Mouse (Mus musculus): ENCODE results near the gene Art4. TPM values are rescaled to one million over a fixed set of nuclear protein-coding genes. Genes with fewer than 3 reads are reported as not detected.

The Art4 gene
- polyA plus RNA-seq, 1 experiment from 2014 or later = 5.5 TPM

GRCm38 (mm10) chr6:136848971-136849370 lies 8.6 kb downstream of the Art4 start:
- Histone ChIP-seq H3K9ac (replicated peaks; ENCODE audit: low read depth, low read length) (no peak overlapping the region), H3K36me3 (ENCODE audit: control insufficient read depth, insufficient read depth, low read length) (no peaks in the 10 kb centered on the region), H3K27ac (ENCODE audit: low read length) (no peak overlapping the region), H3K4me1 (ENCODE audit: control insufficient read depth, insufficient read depth, low read length) (0 out of 2 replicates have a peak, but pooled peaks cover 2% of the 10 kb centered on the region), H3K9me3 (ENCODE audit: control insufficient read depth, low read depth, low read length) (no peaks in the 10 kb centered on the region), H3K4me3 (ENCODE audit: low read depth, low read length) (no peak overlapping the region), H3K4me2 (replicated peaks; ENCODE audit: low read depth, low read length) (no peak overlapping the region), H3K27me3 (ENCODE audit: control insufficient read depth, insufficient read depth, low read length) (no peaks in the 10 kb centered on the region)
- WGBS = 88% methylated on average over 5 of the region's 5 CpGs
- ATAC-seq (ENCODE audit: insufficient number of reproducible peaks, insufficient read depth, low FRiP score, low read depth) = no peak

- no peak for ATAC-seq (ENCODE audit: insufficient number of reproducible peaks, insufficient read depth, low FRiP score, low read depth)
- Histone ChIP-seq H3K9me3 (ENCODE audit: control insufficient read depth, low read depth, low read length) (no peaks in the 10 kb centered on the region), H3K27ac (ENCODE audit: low read length) (no peak overlapping the region), H3K4me3 (ENCODE audit: low read depth, low read length) (no peak overlapping the region), H3K27me3 (ENCODE audit: control insufficient read depth, insufficient read depth, low read length) (no peaks in the 10 kb centered on the region), H3K4me2 (replicated peaks; ENCODE audit: low read depth, low read length) (no peak overlapping the region), H3K36me3 (ENCODE audit: control insufficient read depth, insufficient read depth, low read length) (no peaks in the 10 kb centered on the region), H3K4me1 (ENCODE audit: control insufficient read depth, insufficient read depth, low read length) (0 out of 2 replicates have a peak, but pooled peaks cover 2% of the 10 kb centered on the region), H3K9ac (replicated peaks; ENCODE audit: low read depth, low read length) (no peak overlapping the region)
- 84% methylated on average over 8 of the region's 8 CpGs for WGBS
These were observed 9.1 kb downstream of the Art4 start for GRCm38 (mm10) chr6:136848399-136848798.

- Histone ChIP-seq H3K9me3 (ENCODE audit: control insufficient read depth, low read depth, low read length) (no peaks in the 10 kb centered on the region), H3K27ac (ENCODE audit: low read length) (no peak overlapping the region), H3K4me1 (ENCODE audit: control insufficient read depth, insufficient read depth, low read length) (0 out of 2 replicates have a peak, but pooled peaks cover 1% of the 10 kb centered on the region), H3K27me3 (ENCODE audit: control insufficient read depth, insufficient read depth, low read length) (no peaks in the 10 kb centered on the region), H3K4me2 (replicated peaks; ENCODE audit: low read depth, low read length) (no peak overlapping the region), H3K4me3 (ENCODE audit: low read depth, low read length) (no peak overlapping the region), H3K36me3 (ENCODE audit: control insufficient read depth, insufficient read depth, low read length) (no peaks in the 10 kb centered on the region), H3K9ac (replicated peaks; ENCODE audit: low read depth, low read length) (no peak overlapping the region)
- WGBS = 26% methylated on average over 2 of the region's 2 CpGs
- 0 out of 2 replicates have a peak, but pooled peaks have one; percentile 23 for ATAC-seq (ENCODE audit: insufficient number of reproducible peaks, insufficient read depth, low FRiP score, low read depth)
These were observed 9.7 kb downstream of the Art4 start for GRCm38 (mm10) chr6:136847790-136848189.

GRCm38 (mm10) chr6:136847267-136847666 lies 10.3 kb downstream of the Art4 start:
- no peak for ATAC-seq (ENCODE audit: insufficient number of reproducible peaks, insufficient read depth, low FRiP score, low read depth)
- WGBS = 87% methylated on average over 3 of the region's 3 CpGs

GRCm38 (mm10) chr6:136845706-136846480 lies 11.6 kb downstream of the Art4 start:
- Histone ChIP-seq H3K4me3 (ENCODE audit: low read depth, low read length) (no peak overlapping the region), H3K27ac (ENCODE audit: low read length) (no peak overlapping the region), H3K4me1 (ENCODE audit: control insufficient read depth, insufficient read depth, low read length) (no peaks in the 10 kb centered on the region), H3K27me3 (ENCODE audit: control insufficient read depth, insufficient read depth, low read length) (no peaks in the 10 kb centered on the region), H3K36me3 (ENCODE audit: control insufficient read depth, insufficient read depth, low read length) (no peaks in the 10 kb centered on the region), H3K9ac (replicated peaks; ENCODE audit: low read depth, low read length) (no peak overlapping the region), H3K4me2 (replicated peaks; ENCODE audit: low read depth, low read length) (no peak overlapping the region), H3K9me3 (ENCODE audit: control insufficient read depth, low read depth, low read length) (no peaks in the 10 kb centered on the region)
- no peak for ATAC-seq (ENCODE audit: insufficient number of reproducible peaks, insufficient read depth, low FRiP score, low read depth)
- 79% methylated on average over 5 of the region's 5 CpGs for WGBS

More at GRCm38 (mm10) chr6:136847267-136847666, 10.3 kb downstream of the Art4 start:
- Histone ChIP-seq H3K4me3 (ENCODE audit: low read depth, low read length) (no peak overlapping the region), H3K27me3 (ENCODE audit: control insufficient read depth, insufficient read depth, low read length) (no peaks in the 10 kb centered on the region), H3K9ac (replicated peaks; ENCODE audit: low read depth, low read length) (no peak overlapping the region), H3K4me2 (replicated peaks; ENCODE audit: low read depth, low read length) (no peak overlapping the region), H3K4me1 (ENCODE audit: control insufficient read depth, insufficient read depth, low read length) (no peaks in the 10 kb centered on the region), H3K27ac (ENCODE audit: low read length) (no peak overlapping the region), H3K9me3 (ENCODE audit: control insufficient read depth, low read depth, low read length) (no peaks in the 10 kb centered on the region), H3K36me3 (ENCODE audit: control insufficient read depth, insufficient read depth, low read length) (no peaks in the 10 kb centered on the region)

- Histone ChIP-seq H3K9me3 (ENCODE audit: control insufficient read depth, low read depth, low read length) (no peaks in the 10 kb centered on the region), H3K4me2 (replicated peaks; ENCODE audit: low read depth, low read length) (no peak overlapping the region), H3K27ac (ENCODE audit: low read length) (no peak overlapping the region), H3K4me3 (ENCODE audit: low read depth, low read length) (no peak overlapping the region), H3K9ac (replicated peaks; ENCODE audit: low read depth, low read length) (no peak overlapping the region), H3K27me3 (ENCODE audit: control insufficient read depth, insufficient read depth, low read length) (no peaks in the 10 kb centered on the region), H3K36me3 (ENCODE audit: control insufficient read depth, insufficient read depth, low read length) (no peaks in the 10 kb centered on the region), H3K4me1 (ENCODE audit: control insufficient read depth, insufficient read depth, low read length) (no peaks in the 10 kb centered on the region)
- no peak for ATAC-seq (ENCODE audit: insufficient number of reproducible peaks, insufficient read depth, low FRiP score, low read depth)
- WGBS = 64% methylated on average over 2 of the region's 2 CpGs
These were observed 12.6 kb downstream of the Art4 start for GRCm38 (mm10) chr6:136844903-136845302.

GRCm38 (mm10) chr6:136837323-136837722 lies 20.2 kb downstream of the Art4 start:
- no peaks in the 10 kb centered on the region for H3K36me3 ChIP-seq (ENCODE audit: control insufficient read depth, insufficient read depth, low read length)
- H3K4me2 ChIP-seq (replicated peaks; ENCODE audit: low read depth, low read length) = no peak overlapping the region
- H3K27me3 ChIP-seq (ENCODE audit: control insufficient read depth, insufficient read depth, low read length) = no peaks in the 10 kb centered on the region
- H3K27ac ChIP-seq (ENCODE audit: low read length) = no peak overlapping the region
- 80% methylated on average over 3 of the region's 3 CpGs for WGBS
- H3K4me3 ChIP-seq (ENCODE audit: low read depth, low read length) = no peak overlapping the region
- ATAC-seq (ENCODE audit: insufficient number of reproducible peaks, insufficient read depth, low FRiP score, low read depth) = no peak
- no peaks in the 10 kb centered on the region for H3K4me1 ChIP-seq (ENCODE audit: control insufficient read depth, insufficient read depth, low read length)
- H3K9me3 ChIP-seq (ENCODE audit: control insufficient read depth, low read depth, low read length) = no peaks in the 10 kb centered on the region
- H3K9ac ChIP-seq (replicated peaks; ENCODE audit: low read depth, low read length) = no peak overlapping the region

GRCm38 (mm10) chr6:136835352-136835751 lies 22.2 kb downstream of the Art4 start, which contains the start of gene Smco3:
TSS of gene Smco3 (minus strand) at chr6:136835452.
- Histone ChIP-seq H3K27ac (ENCODE audit: low read length) (no peak within 1 kb of the TSS), H3K4me1 (ENCODE audit: control insufficient read depth, insufficient read depth, low read length) (no peaks in the 10 kb centered on the region), H3K27me3 (ENCODE audit: control insufficient read depth, insufficient read depth, low read length) (no peaks in the 10 kb centered on the region), H3K4me2 (replicated peaks; ENCODE audit: low read depth, low read length) (no peak within 1 kb of the TSS), H3K36me3 (ENCODE audit: control insufficient read depth, insufficient read depth, low read length) (no peaks in the 10 kb centered on the region), H3K4me3 (ENCODE audit: low read depth, low read length) (no peak within 1 kb of the TSS), H3K9me3 (ENCODE audit: control insufficient read depth, low read depth, low read length) (no peaks in the 10 kb centered on the region), H3K9ac (replicated peaks; ENCODE audit: low read depth, low read length) (no peak within 1 kb of the TSS)
- 48% methylated on average over 4 of the region's 4 CpGs for WGBS
- no peak for ATAC-seq (ENCODE audit: insufficient number of reproducible peaks, insufficient read depth, low FRiP score, low read depth)
